Mouse (Mus musculus) frontal cortex, postnatal 10 days (tissue): ENCODE results near the gene Lhfpl5.

ENCODE experiments used
- DNase-seq, 2 experiments: peaks; one replicate each; pipeline ENCODE4 v3.0.0; 2022; ENCODE audit warnings: low spot score in 2 of 2, mixed read lengths in 1 of 2

The Lhfpl5 gene

DNA sequence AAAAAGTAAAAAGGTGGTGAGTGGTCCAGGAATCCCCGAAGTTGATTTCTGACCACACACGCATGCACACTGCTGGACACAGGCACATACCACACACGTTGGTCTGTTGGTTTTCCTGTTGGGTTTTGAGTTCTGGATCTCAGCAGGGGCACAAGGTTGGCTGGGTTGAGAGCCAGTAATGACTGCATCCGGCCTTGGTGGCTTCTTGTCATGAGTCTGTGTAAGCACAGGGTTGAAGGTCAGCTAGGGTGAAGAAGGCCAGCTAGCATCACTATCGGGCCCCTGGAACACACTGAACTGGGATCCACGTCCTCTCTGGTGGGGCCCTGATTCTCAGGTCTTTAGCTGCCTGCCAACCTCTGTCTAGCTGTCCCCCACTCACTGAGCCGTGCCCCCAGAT, 2.9 kb upstream of the Lhfpl5 start:
- DNase-seq: no peak

DNA sequence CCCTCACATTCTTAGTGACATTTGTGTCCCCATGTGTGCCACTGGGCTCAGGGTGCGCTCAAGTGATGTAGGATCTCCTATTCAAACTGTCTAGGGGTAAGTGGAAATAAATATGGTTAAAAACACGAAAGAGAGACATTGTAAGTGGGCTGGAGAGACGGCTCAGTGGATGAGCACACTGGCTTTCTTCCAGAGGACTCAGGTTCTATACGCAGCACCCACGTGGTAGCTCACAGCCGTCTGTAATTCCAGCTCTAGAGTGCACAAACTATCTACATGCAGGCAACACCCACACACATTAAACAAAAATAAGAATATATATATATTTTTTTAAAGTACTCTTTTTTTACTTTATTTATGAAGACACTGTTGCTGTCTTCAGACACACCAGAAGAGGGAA, 2.5 kb upstream of the Lhfpl5 start:
- DNase-seq: no peak

DNA sequence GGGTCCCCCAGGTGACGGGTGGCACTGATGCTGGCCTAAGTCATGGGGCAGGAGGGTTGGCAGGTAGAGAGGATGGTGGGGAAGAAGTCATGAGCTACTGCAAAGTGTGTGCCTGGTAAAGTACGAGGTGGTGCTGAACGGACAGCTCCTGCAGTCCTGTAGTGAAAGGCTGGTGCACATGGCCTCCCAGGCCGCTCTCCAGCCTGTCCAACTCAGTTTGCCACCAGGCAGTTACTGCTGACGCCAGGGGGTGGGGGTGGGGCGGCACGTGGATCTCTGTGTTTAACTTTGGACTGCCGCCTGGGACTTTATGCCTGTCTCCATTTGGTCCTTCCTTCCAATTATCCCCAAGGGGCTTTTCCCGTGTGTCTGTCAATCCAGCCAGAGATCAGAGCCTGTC, 5.0 kb downstream of the Lhfpl5 start:
- no peak for DNase-seq

DNA sequence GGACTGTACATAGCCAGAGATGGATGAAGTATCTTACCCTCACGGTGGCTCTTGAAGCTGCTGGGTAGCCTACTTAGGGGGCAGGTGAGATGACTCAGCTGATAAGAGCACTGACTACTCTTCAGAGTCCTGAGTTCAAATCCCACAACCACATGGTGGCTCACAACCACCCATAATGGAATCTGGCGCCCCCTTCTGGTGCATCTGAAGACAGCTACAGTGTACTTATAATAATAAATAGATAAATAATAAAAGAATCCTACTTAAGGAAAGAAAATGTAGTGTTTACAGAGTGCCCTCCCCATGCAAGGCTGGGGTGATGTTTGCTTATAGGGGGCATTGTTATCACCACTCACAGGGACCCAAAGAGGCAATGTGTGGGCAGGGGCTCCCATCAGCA, 5.6 kb downstream of the Lhfpl5 start:
- DNase-seq: no peak

DNA sequence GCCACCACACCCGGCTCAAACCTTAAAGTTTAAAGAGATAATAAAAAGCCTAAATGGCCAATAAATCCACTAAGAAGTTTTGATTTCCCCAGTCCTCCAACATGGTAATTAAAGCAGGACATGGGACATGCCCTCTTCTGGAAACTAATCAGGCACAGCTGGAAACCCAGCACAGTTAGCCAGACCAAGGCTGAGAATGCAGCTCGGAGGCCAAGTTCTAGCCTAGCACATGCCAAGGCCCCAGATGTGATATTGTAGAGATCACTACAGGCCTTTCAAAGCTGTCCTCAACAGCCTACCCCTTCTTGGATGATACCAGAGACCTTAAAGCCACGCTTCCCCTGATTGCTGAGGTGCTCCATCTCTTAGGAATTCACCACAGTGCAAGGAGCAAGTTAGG, 11.1 kb downstream of the Lhfpl5 start:
- DNase-seq: no peak

DNA sequence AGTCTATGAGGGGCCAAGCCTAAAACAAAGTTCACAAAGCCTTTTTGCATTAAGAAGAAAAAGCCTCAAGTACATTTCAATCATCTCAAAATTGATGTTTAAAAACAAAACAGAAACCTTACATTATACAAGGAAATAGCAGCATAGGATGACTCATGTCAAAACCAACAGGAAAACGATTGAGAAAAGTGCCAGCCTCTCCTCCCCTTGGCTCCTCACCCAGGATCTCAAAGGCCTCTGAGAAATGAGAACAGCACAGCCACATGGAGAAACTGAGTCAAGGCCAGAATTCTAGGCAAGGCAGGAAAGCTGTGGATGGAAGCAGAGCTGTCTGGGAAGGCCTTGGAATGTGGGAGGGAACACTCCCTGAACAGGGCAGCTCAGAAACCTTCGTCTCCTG, 13.2 kb downstream of the Lhfpl5 start:
- DNase-seq: no peak

DNA sequence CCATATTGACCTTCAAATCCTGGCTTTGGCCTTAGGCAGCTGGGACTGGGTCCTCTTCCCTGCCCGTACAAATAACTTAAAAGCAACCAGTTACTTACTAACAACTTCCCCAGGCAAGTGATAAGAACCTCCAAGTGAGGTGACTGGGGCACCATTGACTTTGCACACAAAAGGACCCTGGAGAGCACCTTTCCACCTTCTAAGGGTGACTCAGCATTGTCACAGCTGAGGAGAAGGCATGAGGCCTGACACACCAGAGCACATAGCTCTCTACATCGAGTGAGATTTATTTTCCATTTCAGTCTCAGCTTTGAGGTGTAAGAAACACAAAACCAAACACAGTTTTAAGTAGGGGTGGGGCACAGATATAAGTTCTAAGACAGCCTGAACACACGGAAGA, 15.2 kb downstream of the Lhfpl5 start:
- DNase-seq: no peak

DNA sequence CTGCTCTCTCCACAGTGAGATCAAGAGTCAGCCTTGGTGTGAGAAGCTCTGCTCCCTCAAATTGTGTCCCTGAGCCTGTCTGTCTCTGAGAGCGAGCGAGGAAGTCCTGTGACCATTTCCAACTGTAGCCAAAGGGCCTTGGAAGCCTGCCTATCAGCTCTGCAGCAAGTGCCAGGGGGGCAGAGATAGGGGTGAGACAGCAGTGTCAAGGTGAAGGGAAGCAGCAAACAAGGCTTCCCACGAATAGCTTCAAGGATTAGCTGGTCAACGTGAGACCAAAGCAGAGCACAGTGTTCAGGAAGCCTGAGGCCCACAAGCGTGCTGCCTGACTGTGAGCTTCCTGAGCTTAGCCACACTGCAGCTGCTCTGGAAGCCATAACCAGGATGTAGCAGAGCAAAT, 16.0 kb downstream of the Lhfpl5 start:
- no peak for DNase-seq

DNA sequence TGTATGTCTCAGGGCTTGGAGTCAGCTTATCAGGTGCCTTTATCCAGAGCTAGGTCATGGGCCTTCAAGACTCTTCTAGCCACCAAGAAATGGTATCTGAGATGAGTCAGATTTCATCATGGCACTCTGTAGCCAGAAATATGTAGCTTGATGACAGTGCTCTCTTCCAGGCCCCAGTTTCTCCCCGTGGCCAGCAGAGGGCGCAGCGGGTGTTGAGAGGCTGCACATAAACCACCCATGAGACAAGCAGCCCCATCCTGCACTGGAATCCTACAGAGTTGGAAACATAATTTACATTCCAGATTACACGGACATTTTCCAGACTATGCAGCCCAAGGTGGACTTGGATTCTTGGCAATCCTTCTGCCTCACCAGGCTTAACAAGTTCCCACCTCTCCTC, 17.6 kb downstream of the Lhfpl5 start:
- DNase-seq: peak; percentile 55 to 69

DNA sequence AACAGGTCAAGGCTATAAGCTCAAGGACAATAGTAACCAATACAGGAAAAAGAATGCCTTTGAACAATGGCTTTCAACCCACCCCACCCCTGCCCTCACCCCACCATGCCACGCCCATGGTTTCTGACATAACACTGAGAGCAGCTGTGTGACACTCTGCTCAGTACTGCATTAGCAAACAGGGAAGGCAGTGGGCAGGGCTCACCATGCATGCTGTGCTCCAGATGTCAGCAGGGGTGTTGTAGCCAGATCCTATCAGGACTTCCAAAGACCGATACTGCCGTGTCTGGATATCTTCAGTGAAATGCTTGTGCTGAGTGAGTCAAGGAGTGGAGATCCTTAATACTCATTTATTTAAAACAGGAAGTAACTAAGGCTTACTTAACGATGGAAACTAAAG, 18.5 kb downstream of the Lhfpl5 start:
- DNase-seq: no peak

DNA sequence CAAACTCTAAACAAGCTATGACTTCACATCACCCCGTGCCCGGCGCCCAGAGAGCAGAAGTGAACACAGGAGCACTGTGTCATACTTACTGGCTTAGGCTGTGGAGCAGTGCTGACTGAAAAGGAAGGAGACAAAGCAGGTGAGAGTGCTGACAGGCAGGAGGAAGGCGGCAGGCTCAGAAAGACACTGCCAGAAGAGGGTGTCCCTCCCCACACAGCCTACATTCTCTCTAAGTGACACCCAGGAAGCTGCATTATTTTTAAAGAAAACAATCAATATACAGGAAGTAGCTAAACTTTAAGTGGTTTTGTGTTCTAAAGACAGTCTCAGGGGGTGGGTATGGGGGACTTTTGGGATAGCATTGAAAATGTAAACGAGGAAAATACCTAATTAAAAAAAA, 25.3 kb downstream of the Lhfpl5 start:
- DNase-seq: no peak

DNA sequence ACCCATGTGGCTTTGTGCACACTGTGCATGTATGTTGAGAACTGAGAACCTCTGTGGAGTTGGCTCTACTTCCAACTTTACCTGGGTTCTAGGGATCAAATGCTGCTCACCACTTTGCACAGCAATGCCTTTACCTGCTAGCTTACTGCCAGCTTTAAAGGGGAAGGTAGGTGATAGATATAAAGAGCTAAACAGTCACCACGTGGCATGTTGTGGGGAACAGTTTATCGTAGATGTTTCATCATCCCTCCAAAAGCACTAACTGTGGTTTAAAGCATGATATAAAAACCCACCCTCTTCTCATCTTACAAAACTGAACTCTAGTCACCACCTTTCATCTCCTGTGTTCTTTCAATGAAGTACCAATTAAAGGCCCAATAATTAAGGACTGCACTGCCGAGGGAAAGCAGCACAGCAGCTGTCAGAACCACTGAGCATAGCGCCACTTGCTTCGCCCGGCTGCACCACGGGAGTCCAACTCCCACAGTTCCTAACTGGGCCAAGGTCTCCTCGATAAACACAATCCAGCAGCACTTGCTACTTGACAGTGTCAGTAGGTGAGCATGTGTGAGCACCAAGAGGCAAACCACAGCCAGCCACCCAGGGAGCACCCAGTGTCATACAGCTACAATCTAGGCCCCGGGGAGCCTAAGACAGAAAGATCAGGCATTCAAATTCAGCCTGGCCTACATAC, 26.3 kb downstream of the Lhfpl5 start:
- DNase-seq: no peak

DNA sequence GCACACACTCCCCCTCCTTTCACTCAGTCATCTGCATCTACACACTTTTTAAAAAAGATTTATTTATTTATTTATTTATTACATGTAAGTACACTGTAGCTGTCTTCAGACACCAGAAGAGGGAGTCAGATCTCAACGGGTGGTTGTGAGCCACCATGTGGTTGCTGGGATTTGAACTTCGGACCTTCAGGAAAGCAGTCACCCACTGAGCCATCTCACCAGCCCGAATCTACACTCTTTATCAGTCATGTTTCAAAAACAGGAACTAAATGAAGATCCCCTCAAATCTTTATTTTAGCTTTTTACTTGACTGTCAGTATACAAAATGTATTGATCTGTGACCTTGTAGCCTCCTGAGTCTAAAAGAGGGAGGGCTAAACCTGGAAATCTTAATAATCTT, 34.1 kb downstream of the Lhfpl5 start:
- DNase-seq: no peak

DNA sequence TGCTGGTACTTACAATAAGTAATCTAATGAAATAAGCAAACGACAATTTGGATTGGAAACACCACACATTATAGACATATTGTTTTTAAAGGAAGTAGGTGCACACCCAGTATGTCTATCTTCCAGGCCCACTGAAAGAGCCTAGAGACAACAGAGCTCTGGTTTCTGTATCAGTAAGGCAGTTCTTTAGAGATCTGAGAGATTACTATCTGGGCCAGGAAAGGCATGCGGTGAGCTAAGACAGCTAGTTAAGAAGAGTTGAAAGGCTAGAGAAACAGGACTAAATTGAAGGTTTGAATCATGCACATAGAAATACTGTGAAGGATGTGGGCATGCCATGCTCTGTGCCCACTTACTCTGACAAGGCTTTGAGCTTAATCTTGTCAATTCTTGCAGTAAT, 37.2 kb downstream of the Lhfpl5 start:
- DNase-seq: no peak

DNA sequence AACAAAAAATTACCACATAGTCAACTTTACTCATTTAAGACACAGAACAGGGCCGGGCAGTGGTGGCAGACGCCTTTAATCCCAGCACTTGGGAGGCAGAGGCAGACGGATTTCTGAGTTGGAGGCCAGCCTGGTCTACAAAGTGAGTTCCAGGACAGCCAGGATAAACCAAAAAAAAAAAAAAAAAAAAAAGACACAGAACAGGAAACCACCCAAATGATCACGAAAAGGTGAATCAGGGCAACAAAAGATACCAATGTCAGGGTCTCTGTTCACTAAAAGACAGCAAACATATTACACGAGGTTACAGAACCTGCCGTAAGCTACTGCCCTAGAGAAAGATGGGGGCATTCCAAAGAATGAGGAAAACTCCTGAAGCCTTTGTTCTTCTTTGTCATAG, 37.7 kb downstream of the Lhfpl5 start:
- DNase-seq: no peak

DNA sequence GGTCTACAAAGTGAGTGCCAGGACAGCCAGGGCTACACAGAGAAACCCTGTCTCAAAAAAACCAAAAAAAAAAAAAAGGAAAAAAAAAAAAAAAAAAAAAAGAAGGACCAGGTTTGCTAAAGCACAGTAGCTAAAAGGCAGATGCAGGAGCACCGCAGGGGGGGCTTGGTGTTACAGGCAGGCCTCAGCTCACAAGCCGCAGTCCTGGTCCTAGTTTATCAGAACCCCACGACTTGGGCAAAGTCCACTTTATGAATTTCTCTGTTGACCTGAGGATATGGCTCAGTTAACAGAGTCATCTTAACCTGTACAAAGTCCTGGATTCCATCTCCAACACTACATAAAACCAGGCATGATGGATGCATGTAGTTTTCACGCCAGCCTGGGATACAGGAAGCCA, 39.9 kb downstream of the Lhfpl5 start:
- DNase-seq: no peak

DNA sequence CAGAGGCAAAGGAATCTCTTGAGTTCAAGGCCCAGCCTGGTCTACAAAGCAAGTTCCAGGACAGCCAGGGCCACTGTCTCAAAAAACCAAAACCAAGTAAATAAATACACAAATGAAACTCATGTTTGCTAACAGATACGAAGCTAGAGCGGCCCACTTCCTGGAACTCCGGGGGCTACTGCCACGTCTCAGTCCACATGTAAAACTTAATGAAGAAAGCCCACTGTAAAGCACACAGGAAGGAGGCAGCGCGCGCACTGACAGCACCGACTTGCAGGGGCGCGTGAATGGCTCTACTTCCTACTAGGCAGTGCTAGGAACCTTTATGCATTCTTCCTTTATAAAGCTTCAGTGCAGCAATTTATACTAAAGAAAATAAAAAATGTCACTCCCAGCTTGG, 42.2 kb downstream of the Lhfpl5 start:
- DNase-seq: no peak

DNA sequence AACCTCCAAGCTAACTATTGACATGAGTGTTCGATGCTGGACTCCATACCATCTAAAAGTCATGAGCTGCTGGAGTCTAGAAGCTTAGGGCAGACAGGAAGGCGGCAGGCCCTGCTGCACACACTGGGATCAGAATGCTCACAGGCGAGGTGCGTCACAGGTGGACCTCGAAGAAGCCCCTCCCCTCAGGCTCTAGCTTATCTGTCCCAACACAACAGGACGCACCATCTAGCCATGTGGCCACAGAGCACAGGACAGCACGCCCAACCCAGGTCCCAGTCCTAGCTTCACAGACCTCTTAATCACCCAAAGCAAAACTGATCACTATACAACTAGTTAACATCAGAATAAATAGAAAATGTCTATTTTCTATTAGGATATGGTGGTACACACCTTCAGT, 42.7 kb downstream of the Lhfpl5 start:
- DNase-seq: no peak

DNA sequence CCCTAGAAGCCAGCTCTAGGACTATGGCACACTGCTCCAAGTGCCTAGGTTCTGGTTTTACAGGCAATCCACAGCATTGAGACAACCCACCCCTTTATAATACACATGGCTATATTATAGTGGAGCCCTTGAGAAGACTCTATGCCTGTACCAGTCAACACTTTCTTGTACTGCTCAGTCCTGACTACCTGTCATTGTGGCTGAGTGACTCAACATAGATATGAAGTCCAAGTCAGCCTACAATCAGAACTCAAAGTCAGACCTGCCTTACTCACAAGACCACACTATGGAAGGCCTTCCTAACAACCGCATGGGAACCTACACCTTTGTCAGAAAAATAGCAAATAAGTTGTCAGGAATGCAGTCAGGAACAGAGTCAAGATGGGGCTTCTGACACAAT, 43.3 kb downstream of the Lhfpl5 start:
- DNase-seq: no peak

DNA sequence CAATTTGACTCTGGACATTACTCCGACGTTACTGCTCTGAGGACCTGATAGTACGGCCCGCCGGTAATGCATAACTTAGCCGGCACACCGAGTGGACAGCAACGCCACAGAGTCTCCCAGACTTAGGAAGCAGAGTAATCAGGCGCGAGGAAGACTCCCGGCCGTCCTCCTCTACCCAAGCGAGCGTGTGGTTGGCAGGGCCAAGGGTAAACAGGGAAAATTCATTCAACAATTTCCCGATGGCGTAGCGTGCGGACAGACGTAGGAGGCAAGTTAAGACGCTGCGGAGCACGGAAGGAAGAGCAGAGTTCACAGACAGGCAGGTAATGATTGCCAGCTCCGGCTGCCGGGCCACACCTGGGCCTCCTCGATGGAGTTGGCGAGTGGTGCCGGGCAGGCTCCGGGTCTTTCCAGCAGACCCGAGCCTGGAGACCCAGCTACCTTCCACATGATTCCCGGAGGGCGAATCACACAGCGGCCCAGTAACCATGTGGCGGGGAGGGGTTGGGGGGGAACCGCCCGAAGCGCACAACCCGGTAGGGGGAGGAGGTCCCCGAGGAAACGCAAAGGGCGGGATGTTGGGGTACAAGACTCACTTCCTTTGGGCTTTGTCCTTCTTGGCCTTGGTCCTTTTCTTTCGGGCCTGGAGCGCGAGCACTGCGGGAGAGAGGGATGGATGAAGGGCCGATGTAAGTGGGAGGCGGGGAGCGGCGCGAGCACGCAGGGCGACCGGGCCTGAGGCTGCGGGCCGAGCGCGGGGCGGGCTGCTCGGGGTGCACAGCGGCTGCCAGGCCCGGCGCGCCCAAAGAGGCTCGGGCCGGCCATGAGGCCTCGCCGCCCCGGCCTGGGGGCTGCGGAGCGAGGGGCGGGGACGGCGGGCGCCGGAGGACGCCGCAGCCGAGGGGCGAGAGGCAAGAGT, 46.2 kb downstream of the Lhfpl5 start:
- DNase-seq: peak; percentile 51 to 64

DNA sequence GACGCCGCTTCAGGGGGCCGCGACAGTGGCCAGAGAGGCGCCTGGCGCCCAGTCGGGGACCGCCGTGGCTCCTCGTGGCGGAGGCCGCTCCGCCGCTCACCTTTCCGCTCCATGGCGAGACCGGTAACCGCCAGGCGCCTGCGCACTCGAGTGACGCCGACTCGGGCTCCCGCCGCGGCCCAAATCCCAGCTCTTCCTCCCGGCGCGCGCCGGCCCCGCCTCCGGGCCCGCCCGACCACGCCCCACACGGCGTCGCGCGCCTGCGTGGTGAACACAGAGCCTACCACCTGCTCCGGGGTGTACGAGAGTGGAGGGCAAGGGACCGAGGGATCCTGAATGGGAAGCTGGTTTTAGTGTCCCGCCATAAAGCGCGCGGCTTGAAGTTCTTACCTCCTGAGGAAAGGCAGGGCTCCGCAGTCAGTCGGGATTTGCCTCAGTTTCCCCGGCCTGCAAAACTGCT, 46.9 kb downstream of the Lhfpl5 start, which contains the start of gene Srpk1:
TSS of gene Srpk1 (minus strand) at position 410 of the 460 bp plus-strand sequence.
- DNase-seq: peak; percentile 71 to 89

DNA sequence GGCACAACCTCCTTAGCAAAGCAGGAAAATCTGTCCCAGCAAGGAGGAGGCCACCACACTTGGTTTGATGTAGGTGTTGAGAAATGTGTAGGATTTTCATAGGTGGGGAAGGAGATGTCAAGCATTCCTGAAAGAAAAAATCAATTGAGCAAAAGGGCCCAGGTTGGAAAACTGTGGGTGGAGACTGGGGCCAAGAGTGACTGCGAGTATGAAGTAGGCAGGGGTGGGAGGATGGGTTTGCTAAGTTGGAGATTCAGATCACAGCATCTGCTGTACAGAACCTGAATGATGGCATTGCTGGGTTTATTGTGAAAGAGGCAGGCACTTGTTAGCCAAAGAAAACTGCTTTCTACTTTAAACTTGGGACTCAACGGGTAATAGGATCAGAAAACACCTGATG, 49.4 kb downstream of the Lhfpl5 start:
- DNase-seq: no peak

DNA sequence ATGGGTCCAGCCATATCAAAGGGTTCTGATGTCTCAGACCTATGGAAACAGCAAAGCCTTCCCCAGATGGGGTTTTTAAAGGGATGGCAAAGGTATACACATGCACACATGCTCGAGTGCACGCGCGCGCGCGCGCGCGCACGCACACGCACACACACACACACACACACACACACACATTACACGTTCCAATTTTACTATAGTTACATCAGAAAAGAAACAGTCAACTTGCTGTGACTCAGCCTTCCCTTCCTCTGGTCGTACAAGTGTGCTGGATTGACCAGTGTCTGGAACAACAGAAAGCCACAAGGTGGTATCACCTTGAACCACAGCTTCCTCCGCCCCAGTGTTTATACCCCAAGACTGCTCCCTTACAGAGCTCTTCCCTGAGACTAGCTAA, 49.9 kb downstream of the Lhfpl5 start:
- DNase-seq: no peak
